Mouse (Mus musculus) kidney, adult 11 months (tissue): Measurements from ENCODE around the gene Nif3l1.

Source experiments
- DNase-seq: peaks from one replicate; pipeline ENCODE4 v3.0.0; 2022

Gene Nif3l1

GRCm38 (mm10) chr1:58445143-58445722 lies at the start of gene Nif3l1, which contains the start of gene Ppil3:
Gene Nif3l1, plus strand, starts transcription at chr1:58445151.
Gene Ppil3, minus strand, starts transcription at chr1:58445486.
- peak; percentile 88 for DNase-seq

- DNase-seq: no peak
Measured at GRCm38 (mm10) chr1:58395341-58395740, 49.6 kb upstream of the Nif3l1 start.

DNA sequence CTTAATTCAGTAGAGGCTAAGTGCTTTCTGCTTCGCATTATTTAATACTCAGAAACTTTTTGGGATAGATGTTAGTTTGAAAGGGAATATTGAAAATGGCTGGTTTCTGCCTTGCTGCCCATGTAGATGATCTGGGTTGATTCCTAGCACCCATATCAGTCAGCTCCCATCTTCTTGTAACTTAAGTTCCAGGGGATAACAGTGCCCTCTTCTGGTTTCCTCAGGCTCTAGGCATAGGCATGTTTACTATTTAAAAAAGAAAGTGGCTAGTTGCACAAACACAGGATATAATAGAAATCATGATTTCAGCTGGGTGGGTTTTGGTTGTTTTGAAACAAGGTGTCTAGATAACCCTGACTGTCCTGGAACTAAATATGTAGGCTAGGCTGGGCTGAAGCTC lies 48.8 kb upstream of the Nif3l1 start:
- no peak for DNase-seq

DNA sequence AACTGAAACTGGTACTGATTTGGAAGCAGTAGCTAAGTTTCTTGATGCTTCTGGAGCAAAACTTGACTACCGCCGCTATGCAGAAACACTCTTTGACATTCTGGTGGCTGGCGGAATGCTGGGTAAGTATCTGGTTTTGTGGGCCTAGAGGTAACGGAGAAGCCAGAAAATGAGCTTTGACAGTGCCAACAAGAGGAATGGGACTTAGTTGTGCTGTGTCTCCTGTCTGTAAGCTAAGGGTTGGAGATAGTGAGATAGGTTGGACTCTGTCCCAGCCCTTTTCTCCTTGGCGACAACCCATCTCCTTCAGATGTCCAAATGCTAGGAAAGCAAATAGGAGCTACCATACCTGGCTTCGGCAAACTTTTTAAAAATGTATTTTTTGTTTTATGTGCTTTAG lies 47.2 kb upstream of the Nif3l1 start:
- DNase-seq: no peak

GRCm38 (mm10) chr1:58401396-58401795 lies 43.6 kb upstream of the Nif3l1 start:
- no peak for DNase-seq

DNA sequence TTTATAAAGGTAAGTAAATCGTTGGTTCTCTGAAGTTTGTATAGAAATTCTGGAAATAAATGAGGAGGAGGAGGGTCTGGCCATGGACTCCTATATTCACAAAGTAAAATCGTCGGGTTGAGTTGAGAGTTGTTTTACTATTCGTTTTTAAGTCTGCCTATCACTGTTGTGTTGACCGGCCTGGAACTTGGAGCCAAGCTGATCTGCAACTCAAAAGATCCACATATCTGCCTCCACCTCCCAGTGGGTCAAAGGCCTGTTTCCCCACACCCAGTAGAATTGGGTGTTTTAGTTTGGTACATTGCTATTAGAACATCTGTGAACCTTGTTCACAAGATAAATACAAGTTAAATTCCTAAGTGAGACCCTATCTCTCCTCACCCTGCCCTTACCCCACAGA lies 41.2 kb upstream of the Nif3l1 start:
- no peak for DNase-seq

- no peak for DNase-seq
Measured at GRCm38 (mm10) chr1:58407321-58407720, 37.6 kb upstream of the Nif3l1 start.

- DNase-seq: no peak
Measured at GRCm38 (mm10) chr1:58408141-58408540, 36.8 kb upstream of the Nif3l1 start.

- DNase-seq: no peak
Measured at GRCm38 (mm10) chr1:58409553-58410197, 35.3 kb upstream of the Nif3l1 start.

DNA sequence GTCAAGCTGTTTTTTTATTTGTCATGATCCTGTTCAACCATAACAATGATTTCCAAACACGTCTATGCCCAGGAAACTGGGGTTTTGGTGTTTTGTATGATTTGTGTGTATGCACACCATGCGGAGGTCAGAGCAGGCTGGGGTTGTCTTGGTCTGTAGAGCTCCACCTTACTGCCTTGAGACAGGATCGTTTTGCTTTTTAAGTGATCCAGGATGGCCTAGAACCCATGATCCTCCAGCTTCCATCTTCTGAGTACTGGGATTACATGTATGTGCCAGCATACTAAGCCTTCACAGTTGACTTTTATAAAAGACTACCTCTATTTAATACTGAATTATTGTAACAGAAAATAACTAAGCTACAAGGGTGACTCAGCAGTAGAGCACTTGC lies 34.8 kb upstream of the Nif3l1 start:
- DNase-seq: no peak

DNA sequence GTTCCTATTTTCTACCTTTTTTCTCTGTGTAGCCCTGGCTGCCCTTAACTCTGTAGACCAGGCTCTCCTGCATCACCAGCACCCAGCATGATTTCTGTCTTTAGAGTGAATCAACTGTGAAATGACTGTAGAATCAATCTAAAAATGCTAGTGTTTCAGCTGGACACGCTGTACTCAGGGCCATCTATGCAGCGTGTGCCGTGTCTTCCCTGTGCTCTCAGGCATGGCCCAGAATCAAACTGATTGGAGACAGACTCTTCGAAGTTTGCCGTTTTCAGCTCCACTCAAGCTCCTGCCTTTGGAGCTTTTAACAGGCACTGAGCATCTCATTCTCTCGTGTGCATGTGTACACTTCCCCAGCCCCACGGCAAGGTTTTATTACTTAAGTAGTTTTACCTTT lies 34.2 kb upstream of the Nif3l1 start:
- DNase-seq: no peak

- no peak for DNase-seq
Measured at GRCm38 (mm10) chr1:58415442-58415841, 29.5 kb upstream of the Nif3l1 start.

- no peak for DNase-seq
Measured at GRCm38 (mm10) chr1:58416048-58416447, 28.9 kb upstream of the Nif3l1 start.

DNA sequence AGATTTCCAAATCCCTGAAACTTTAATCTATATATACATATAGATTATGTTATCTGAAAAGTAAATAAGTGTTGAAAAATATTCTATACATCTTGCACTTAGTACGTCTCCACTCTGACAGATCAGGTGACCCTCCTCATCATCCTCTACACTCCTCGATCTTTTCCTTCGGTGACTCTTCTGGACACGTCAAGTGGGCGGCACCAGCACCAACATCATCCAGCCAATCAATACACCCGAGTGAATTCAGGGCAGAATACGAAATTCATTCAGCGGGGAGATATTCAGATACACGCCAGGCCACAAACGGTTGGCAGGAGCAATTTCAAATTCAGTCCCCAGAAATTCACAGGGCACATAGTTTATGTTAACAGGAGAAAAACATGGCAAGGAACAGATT lies 24.9 kb upstream of the Nif3l1 start:
- no peak for DNase-seq

GRCm38 (mm10) chr1:58420961-58421360 lies 24.0 kb upstream of the Nif3l1 start:
- DNase-seq: no peak

DNA sequence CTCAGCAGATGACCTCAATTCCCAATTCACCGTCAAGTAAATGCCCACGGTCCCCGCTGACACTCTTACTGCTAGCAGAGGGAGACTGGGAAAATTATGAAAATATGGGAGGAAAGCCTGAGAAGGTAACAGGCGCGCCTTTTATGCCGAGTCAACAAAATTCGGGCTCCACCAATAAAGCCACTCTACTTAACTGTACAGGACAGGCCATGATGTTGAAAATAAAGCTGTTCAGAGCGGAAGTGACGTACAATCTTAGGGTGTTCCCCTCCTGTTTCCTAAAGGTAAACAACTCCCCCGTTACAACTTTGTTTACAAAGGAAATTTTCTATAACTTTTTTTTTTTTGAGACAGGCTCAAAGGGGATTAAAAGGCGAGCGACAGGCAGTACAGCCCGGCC lies 22.1 kb upstream of the Nif3l1 start:
- DNase-seq: peak; percentile 47

GRCm38 (mm10) chr1:58423371-58424248 lies 21.3 kb upstream of the Nif3l1 start, which contains the start of gene Clk1:
Gene Clk1, minus strand, starts transcription at chr1:58424066.
- peak; percentile 96 for DNase-seq

- no peak for DNase-seq
Measured at GRCm38 (mm10) chr1:58424551-58424950, 20.4 kb upstream of the Nif3l1 start.

DNA sequence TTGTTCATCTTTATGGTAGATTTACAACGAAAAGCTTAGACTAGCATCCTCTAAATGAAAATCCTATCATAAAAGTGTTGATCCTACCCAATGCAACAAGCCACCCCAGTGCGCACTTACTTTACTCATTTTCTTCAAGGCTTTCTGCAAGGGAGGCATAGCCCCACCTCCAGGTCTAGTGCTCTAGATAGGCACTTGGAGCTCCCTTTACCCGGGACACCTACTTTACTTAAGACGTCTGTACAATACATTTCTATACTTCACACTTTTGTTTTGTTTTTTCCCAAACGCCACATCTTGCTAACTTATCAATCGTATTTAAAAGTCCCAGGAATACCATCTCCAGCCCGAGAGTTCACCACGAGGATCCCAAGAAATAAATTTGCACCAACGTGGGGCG lies 260 bp upstream of the Nif3l1 start:
- no peak for DNase-seq

- DNase-seq: no peak
Measured at GRCm38 (mm10) chr1:58445861-58446260, 910 bp downstream of the Nif3l1 start.

DNA sequence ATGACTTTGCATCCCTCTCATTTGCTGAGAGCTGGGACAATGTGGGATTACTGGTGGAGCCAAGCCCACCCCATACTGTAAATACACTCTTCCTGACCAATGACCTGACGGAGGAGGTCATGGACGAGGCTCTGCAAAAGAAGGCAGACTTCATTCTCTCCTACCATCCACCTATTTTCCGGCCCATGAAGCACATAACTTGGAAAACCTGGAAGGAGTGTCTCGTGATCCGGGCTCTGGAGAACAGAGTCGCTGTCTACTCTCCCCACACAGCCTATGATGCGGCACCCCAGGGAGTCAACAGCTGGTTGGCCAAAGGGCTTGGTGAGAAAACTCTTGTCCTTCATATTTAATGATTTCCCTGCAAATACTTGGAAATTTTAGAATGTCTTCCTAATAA lies 2.8 kb downstream of the Nif3l1 start:
- DNase-seq: peak; percentile 40

DNA sequence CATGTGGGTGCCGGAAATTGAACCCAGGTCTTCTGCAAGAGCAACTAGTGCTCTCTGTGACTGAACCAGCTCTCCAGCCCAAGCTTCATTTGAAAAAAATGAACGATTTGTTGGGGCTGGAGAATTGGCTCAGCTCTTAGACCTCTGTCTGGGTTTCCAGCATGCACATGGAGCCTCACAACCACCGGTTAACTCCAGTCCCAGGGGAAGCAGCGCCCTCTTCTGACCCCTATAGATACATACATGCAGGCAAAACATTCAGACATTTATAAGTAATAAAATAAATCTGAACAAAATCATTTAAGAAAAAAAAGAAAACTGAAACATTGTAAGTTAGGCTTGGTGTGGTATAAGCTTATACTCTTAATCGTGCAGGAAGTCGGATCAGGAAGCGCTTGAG lies 3.4 kb downstream of the Nif3l1 start:
- no peak for DNase-seq

GRCm38 (mm10) chr1:58454316-58454715 lies 9.4 kb downstream of the Nif3l1 start:
- DNase-seq: no peak

GRCm38 (mm10) chr1:58458175-58458574 lies 13.2 kb downstream of the Nif3l1 start:
- DNase-seq: no peak
